Mouse (Mus musculus): ENCODE data around the gene Sdc3. TPM values are rescaled to one million over a fixed set of nuclear protein-coding genes. Genes with fewer than 3 reads are reported as not detected.
A peak's percentile ranks its signal among the peaks of the same experiment; 100 is the strongest.

The Sdc3 gene
- polyA plus RNA-seq, 1 experiment from 2014 or later = 76.9 TPM

DNA sequence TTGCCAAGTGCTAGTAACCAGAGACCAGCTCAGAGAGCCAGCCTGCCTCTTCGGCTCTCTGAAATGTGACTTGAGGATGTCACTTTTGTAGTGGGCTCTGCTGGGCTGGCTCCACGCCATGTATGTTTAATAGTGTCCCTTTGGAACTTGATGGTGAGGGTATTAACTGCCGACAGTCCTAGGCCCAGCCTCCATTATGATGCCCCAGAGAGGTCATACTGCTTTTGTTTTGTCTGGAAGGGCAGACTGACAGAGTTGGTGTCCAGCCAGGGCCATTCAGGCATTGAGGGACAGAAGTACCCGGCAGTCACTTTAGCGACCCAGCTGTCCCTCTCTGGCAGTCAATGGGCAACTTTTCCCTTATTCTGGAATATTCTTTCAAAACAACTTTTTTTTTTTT lies 17.4 kb downstream of the Sdc3 start:
- WGBS = 16% methylated on average over 5 of the region's 5 CpGs
- ATAC-seq (ENCODE audit: low read depth) = no peak
- H3K36me3 ChIP-seq = no peaks in the 10 kb centered on the region
- H3K4me2 ChIP-seq = no peak overlapping the region
- no peak overlapping the region for H3K4me3 ChIP-seq
- H3K4me1 ChIP-seq (replicated peaks) = peaks cover 78% of the 10 kb centered on the region
- H3K9me3 ChIP-seq = no peaks in the 10 kb centered on the region
- H3K27ac ChIP-seq (replicated peaks) = peak overlapping the region; percentile 64
- no peaks in the 10 kb centered on the region for H3K27me3 ChIP-seq
- H3K9ac ChIP-seq = 0 out of 2 replicates have a peak overlapping the region, but pooled peaks have one; percentile 6

DNA sequence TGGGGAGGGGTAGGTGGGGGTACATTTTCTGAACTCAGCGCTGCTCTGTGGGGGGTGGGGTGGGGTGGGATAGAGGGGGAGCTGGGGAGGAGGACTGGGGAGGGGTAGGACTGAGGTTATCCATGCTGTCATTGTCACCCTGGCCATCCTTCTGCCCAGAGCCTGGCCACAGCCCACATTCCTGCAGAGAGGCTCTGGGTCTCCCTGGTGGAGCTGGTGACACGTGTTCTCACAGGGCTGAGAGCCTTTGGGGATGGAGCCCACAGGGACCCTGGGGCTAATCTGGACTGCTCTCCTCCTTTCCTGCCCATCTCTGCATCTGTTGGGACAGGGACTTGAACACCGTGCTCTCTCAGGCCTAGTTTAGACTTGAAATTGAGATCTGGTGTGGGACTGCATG lies 18.5 kb downstream of the Sdc3 start:
- Histone ChIP-seq H3K4me3 (no peak overlapping the region), H3K4me1 (replicated peaks) (peaks cover 78% of the 10 kb centered on the region), H3K27me3 (no peaks in the 10 kb centered on the region), H3K27ac (replicated peaks) (peak overlapping the region; percentile 46), H3K36me3 (no peaks in the 10 kb centered on the region), H3K4me2 (no peak overlapping the region), H3K9ac (no peak overlapping the region), H3K9me3 (no peaks in the 10 kb centered on the region)
- ATAC-seq (ENCODE audit: low read depth) = no peak
- WGBS = 35% methylated on average over 3 of the region's 3 CpGs

DNA sequence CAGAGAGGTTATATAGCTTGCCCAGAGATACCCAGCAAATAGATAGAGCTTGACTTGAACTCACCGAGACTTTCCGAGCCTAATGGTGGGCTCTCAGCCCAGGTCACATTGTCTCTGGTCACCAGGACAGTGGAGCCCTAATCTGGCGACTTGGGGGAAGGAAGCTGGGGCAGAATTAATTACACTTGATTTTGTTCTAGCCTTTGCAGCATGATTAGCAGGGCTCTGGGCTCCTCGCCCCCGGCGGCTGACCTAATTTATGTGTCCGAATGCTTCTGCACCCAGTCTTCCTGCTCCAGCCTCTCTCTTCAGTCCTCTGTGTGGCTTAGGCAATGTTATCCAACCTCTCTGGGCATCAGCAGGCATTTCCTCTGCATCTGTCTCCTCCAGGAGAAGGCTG lies 19.0 kb downstream of the Sdc3 start:
- Histone ChIP-seq H3K27ac (replicated peaks) (peak overlapping the region; percentile 46), H3K36me3 (no peaks in the 10 kb centered on the region), H3K4me3 (no peak overlapping the region), H3K4me1 (replicated peaks) (peaks cover 78% of the 10 kb centered on the region), H3K9me3 (no peaks in the 10 kb centered on the region), H3K9ac (peak overlapping the region; percentile 45), H3K4me2 (peak overlapping the region; percentile 4; the same call in 1 of the 2 replicates), H3K27me3 (no peaks in the 10 kb centered on the region)
- 32% methylated on average over 7 of the region's 7 CpGs for WGBS
- no peak for ATAC-seq (ENCODE audit: low read depth)

DNA sequence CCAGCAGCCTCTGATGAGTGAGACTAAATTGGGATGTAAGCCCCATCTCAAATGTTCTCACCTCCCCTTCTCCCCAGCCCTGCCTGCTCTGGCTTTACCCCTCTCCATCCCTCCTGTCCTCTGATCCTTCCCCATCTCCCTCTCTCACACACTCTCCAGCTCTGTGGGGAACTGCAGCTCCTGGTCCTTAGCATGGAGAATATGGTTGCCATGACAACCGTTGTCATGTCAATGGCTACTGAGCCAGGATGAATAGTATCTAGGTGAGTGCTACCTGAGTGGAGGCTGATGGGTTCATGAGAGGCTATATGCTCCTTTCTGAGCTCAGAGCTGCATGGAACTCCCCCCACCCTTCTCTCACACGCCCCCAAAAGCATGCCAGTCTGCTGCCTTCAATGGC lies 21.6 kb downstream of the Sdc3 start:
- no peaks in the 10 kb centered on the region for H3K9me3 ChIP-seq
- H3K27ac ChIP-seq (replicated peaks) = peak overlapping the region; percentile 87
- H3K4me3 ChIP-seq = no peak overlapping the region
- H3K4me2 ChIP-seq = peak overlapping the region; percentile 39
- no peaks in the 10 kb centered on the region for H3K27me3 ChIP-seq
- ATAC-seq (ENCODE audit: low read depth) = peak; percentile 63
- H3K4me1 ChIP-seq (replicated peaks) = peaks cover 68% of the 10 kb centered on the region
- WGBS = 49% methylated on average over 2 of the region's 2 CpGs
- peaks cover 10% of the 10 kb centered on the region for H3K36me3 ChIP-seq
- H3K9ac ChIP-seq = peak overlapping the region; percentile 59

DNA sequence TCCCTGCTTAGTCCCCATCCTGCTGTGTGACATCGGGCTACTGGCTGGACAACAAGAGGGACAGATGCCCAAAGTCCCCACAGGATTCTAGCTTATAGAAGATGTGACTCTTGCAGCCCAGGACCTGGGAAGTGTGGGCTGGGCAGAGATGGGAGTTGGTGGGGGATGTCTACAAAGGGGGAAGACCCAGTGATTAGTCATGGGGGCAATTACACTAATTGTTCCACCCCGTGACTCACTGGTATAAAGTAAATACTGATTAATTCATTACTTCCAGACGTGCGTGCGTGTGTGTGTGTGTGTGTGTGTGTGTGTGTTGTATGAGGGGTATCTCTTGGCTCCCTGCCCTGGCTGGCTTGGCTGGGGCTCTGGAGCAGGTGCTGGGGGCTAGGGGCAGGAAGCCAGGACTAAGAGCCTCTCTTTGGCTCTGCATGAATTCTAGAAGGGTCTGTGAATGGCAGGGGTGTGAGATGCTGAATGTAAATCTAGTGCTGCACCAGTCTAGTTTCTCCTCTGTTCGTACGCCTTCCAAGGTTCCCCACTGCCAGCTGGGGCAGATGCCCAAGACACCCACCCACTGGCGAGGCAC lies 22.5 kb downstream of the Sdc3 start:
- ATAC-seq (ENCODE audit: low read depth) = peak; percentile 49
- H3K9me3 ChIP-seq = no peaks in the 10 kb centered on the region
- WGBS = 27% methylated on average over 8 of the region's 8 CpGs

DNA sequence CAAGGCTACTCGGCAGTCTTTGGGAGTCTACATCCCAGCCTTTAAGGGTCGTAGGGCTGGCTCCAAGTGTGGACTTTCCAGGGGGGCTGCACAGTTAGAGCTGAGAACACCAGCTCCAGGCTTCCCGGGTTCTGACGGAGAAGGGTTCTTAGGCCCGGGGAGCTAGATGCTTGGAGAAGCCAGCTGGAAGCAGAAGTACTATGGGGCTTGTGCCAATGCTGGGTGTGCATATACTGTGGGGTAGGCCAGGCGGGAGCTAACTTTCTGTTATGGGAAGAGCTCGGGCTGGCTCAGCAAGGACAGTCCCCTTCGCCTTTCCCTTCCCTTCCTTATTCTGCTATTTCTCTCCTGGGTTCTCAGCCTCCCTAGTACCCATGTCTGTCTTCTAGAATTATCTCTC lies 23.5 kb downstream of the Sdc3 start:
- 80% methylated on average over 8 of the region's 8 CpGs for WGBS
- Histone ChIP-seq H3K27me3 (no peaks in the 10 kb centered on the region; the same call in 1 of the 2 replicates), H3K36me3 (peaks cover 22% of the 10 kb centered on the region), H3K9me3 (no peaks in the 10 kb centered on the region), H3K4me3 (no peak overlapping the region), H3K27ac (replicated peaks) (peak overlapping the region; percentile 87; the same call in 1 of the 2 replicates), H3K4me1 (replicated peaks) (peaks cover 52% of the 10 kb centered on the region), H3K9ac (no peak overlapping the region), H3K4me2 (no peak overlapping the region)
- no peak for ATAC-seq (ENCODE audit: low read depth)

More for the DNA sequence above, 22.5 kb downstream of the Sdc3 start:
- no peaks in the 10 kb centered on the region for H3K27me3 ChIP-seq
- H3K4me2 ChIP-seq = no peak overlapping the region
- H3K9ac ChIP-seq = 0 out of 2 replicates have a peak overlapping the region, but pooled peaks have one; percentile 23
- H3K4me3 ChIP-seq = no peak overlapping the region
- H3K36me3 ChIP-seq = peaks cover 16% of the 10 kb centered on the region
- peaks cover 59% of the 10 kb centered on the region for H3K4me1 ChIP-seq (replicated peaks)
- H3K27ac ChIP-seq (replicated peaks) = peak overlapping the region; percentile 87

DNA sequence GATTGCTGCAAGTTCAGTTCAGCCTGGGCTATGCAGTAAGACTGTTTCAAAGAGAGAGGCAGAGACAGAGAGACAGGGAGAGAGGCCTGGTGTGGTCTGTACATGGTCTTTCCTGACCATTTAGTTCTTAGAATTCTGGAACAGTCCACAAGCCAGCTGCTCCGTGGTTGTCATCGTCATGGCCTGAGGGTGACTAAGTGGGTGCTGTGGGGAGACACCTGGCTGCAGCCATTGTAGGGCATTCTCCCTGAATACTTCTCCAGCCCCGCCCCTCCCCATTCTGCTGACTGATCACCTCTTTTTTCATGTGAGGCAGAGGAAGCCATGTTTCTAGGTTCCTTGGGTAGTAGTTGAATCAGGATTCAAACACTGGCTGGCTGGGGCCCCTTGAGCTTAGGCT lies 27.5 kb downstream of the Sdc3 start:
- no peak for ATAC-seq (ENCODE audit: low read depth)
- 96% methylated on average over 3 of the region's 3 CpGs for WGBS
- H3K4me1 ChIP-seq (replicated peaks) = peaks cover 13% of the 10 kb centered on the region
- H3K4me2 ChIP-seq = no peak overlapping the region
- no peak overlapping the region for H3K4me3 ChIP-seq
- peaks cover 52% of the 10 kb centered on the region for H3K36me3 ChIP-seq
- no peaks in the 10 kb centered on the region; the same call in 1 of the 2 replicates for H3K27me3 ChIP-seq
- no peak overlapping the region for H3K9ac ChIP-seq
- H3K9me3 ChIP-seq = no peaks in the 10 kb centered on the region
- no peak overlapping the region for H3K27ac ChIP-seq (replicated peaks)

DNA sequence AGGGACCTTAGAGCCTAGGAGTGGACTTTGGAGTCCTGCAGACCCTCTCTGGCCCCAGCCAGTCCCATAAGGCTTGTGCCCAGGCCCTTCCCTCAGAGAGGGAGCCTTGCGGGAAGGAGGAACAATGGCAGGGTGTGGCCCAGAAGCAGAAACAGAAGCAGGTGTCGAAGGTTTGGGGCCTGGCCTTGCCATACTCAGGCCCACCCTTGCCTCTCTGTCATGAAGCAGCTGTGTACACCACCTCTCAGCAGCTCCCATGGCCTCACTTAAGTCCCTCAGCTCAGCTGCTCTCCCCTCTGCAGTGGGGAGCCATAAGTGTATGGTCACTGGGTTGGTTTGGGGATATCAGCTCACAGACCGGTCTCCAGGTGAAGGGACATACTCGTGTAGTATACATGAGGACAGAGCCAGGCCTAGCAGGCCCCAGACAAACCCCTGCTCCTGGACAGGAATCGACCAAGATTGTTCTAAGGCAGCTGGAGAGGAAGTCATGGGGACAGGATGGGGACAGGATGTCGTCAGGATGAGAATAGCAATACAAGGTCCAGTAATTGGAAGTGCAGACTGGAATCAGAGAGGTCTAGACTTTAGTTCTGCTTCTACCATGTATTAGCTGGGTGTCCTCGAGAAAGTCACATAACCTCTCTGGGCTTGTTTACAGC lies 28.4 kb downstream of the Sdc3 start:
- WGBS = 86% methylated on average over 7 of the region's 7 CpGs
- 0 out of 2 replicates have a peak overlapping the region, but pooled peaks have one; percentile 22 for H3K9ac ChIP-seq
- H3K9me3 ChIP-seq = no peaks in the 10 kb centered on the region
- H3K27ac ChIP-seq (replicated peaks) = 0 out of 2 replicates have a peak overlapping the region, but pooled peaks have one; percentile 9
- no peak for ATAC-seq (ENCODE audit: low read depth)
- H3K4me2 ChIP-seq = no peak overlapping the region
- H3K27me3 ChIP-seq = no peaks in the 10 kb centered on the region; the same call in 1 of the 2 replicates
- peaks cover 4% of the 10 kb centered on the region for H3K4me1 ChIP-seq (replicated peaks)
- H3K4me3 ChIP-seq = no peak overlapping the region
- peaks cover 62% of the 10 kb centered on the region for H3K36me3 ChIP-seq

DNA sequence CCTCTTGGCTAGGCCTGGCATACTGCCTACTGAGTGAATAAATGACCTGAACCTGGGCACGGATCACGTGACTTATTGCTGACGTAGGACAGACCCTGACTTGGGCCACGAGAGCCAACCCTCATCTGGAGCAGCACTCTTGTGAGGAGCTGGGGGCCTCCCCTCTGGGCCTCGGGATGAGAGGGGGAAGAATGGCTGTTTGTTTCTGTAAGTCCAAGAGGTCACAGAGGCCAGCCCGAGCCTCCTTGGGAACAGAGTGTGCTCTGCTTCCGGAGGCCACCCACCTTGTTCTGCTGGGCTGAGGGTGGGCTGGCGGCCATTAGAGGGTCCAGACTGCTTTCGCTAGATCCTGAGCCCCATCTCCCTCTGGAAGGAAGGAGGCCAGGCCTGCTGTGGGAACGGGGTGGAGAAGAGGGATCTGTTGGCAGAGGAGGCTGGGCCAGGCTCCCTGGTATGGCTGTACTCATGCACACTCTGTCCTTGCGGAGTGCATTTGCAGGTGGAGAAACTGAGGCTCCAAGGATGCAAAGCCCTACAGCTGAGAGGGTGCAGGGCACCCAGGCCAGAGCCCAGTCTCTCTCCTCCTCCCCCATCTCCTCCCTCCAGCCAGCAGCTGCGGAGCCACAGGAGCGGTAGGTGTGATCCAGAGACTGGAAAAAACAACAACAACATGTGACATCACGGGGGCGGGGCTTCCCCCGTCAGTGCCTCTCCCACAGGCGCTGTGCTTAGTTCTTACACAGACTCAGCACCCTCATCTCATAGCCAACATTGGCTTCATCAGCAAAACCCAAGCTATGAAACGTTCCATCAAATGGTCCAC lies 36.7 kb downstream of the Sdc3 start:
- peak overlapping the region; percentile 69 for H3K27ac ChIP-seq (replicated peaks)
- H3K27me3 ChIP-seq = no peaks in the 10 kb centered on the region

GRCm38 (mm10) chr4:130834122-130834521 lies 41.8 kb downstream of the Sdc3 start:
- Histone ChIP-seq H3K36me3 (no peaks in the 10 kb centered on the region), H3K9ac (no peak overlapping the region), H3K4me1 (replicated peaks) (peaks cover 54% of the 10 kb centered on the region), H3K27me3 (no peaks in the 10 kb centered on the region), H3K27ac (replicated peaks) (peak overlapping the region; percentile 30; the same call in 1 of the 2 replicates), H3K4me3 (no peak overlapping the region), H3K9me3 (no peaks in the 10 kb centered on the region), H3K4me2 (no peak overlapping the region)
- ATAC-seq (ENCODE audit: low read depth) = no peak
- 17% methylated on average over 1 of the region's 1 CpGs for WGBS

More for the DNA sequence above, 36.7 kb downstream of the Sdc3 start:
- H3K4me2 ChIP-seq = peak overlapping the region; percentile 27
- H3K9me3 ChIP-seq = no peaks in the 10 kb centered on the region
- peak; percentile 32 for ATAC-seq (ENCODE audit: low read depth)
- H3K4me1 ChIP-seq (replicated peaks) = peaks cover 24% of the 10 kb centered on the region
- WGBS = 6% methylated on average over 18 of the region's 18 CpGs
- H3K9ac ChIP-seq = 0 out of 2 replicates have a peak overlapping the region, but pooled peaks have one; percentile 18
- H3K4me3 ChIP-seq = no peak overlapping the region
- peaks cover 21% of the 10 kb centered on the region for H3K36me3 ChIP-seq

GRCm38 (mm10) chr4:130835550-130835949 lies 43.2 kb downstream of the Sdc3 start:
- H3K4me3 ChIP-seq = no peak overlapping the region
- H3K36me3 ChIP-seq = no peaks in the 10 kb centered on the region
- H3K9me3 ChIP-seq = no peaks in the 10 kb centered on the region
- no peak for ATAC-seq (ENCODE audit: low read depth)
- H3K27ac ChIP-seq (replicated peaks) = peak overlapping the region; percentile 86
- peaks cover 54% of the 10 kb centered on the region for H3K4me1 ChIP-seq (replicated peaks)
- peaks cover 5% of the 10 kb centered on the region; the same call in 1 of the 2 replicates for H3K27me3 ChIP-seq
- H3K4me2 ChIP-seq = no peak overlapping the region
- no peak overlapping the region for H3K9ac ChIP-seq
- WGBS = 91% methylated on average over 4 of the region's 4 CpGs
